Mouse (Mus musculus) kidney, embryonic 14.5 days (tissue): Measurements from ENCODE around the gene Olfr1245. TPM values are rescaled to one million over a fixed set of nuclear protein-coding genes. Genes with fewer than 3 reads are reported as not detected.
"Not testable (repeated sequence)": the region's sequence is repeated elsewhere in the genome, so short reads cannot be mapped to it uniquely, and the experiment has no call there.

Source experiments
- ATAC-seq: fragments of 200-750 bp; cut with Nextera tagmentation; 2 replicates; pipeline ENCODE4 v1.8.0; 2017; ENCODE audit warnings: moderate number of reproducible peaks, mild to moderate bottlenecking, moderate TSS enrichment, moderate library complexity; ENCODE audit not compliant: low FRiP score, low TSS enrichment
- H3K27ac ChIP-seq: fragments of 300-500 bp; sonication (generic); 2 replicates; pipeline ENCODE4 v1.5.1; 2014; ENCODE audit warnings: low read depth, mild to moderate bottlenecking, low read length, moderate library complexity, mixed read lengths
- H3K27me3 ChIP-seq: fragments of 300-500 bp; sonication (generic); 2 replicates; pipeline ENCODE4 v1.6.1; 2014; ENCODE audit warnings: mild to moderate bottlenecking, low read length; ENCODE audit not compliant: control insufficient read depth, insufficient read depth
- H3K36me3 ChIP-seq: fragments of 300-500 bp; sonication (generic); 2 replicates; pipeline ENCODE4 v1.6.1; 2014; ENCODE audit warnings: low read length, mixed read lengths; ENCODE audit not compliant: control insufficient read depth, insufficient read depth
- H3K4me1 ChIP-seq: fragments of 300-500 bp; sonication (generic); 2 replicates; pipeline ENCODE4 v1.6.1; 2014; ENCODE audit warnings: low read length, mixed read lengths; ENCODE audit not compliant: control insufficient read depth, insufficient read depth
- H3K4me2 ChIP-seq: fragments of 300-500 bp; sonication (generic); replicated peaks from 2 replicates; pipeline ENCODE4 v1.6.1; 2014; ENCODE audit warnings: low read depth, mild to moderate bottlenecking, low read length
- H3K4me3 ChIP-seq: fragments of 300-500 bp; sonication (generic); 2 replicates; pipeline ENCODE4 v1.5.1; 2014; ENCODE audit warnings: mild to moderate bottlenecking, low read length
- H3K9ac ChIP-seq: fragments of 300-500 bp; sonication (generic); 2 replicates; pipeline ENCODE4 v1.6.1; 2014; ENCODE audit warnings: low read depth, mild to moderate bottlenecking, low read length, moderate library complexity
- H3K9me3 ChIP-seq: fragments of 300-500 bp; sonication (generic); 2 replicates; pipeline ENCODE4 v1.6.1; 2016; ENCODE audit warnings: low read length; ENCODE audit not compliant: control insufficient read depth
- WGBS: fragments of 180-500 bp; shearing (Covaris S2); extraction: QIAGEN DNeasy Blood & Tissue Kit; methylation state at CpG from one replicate; pipeline ENCODE4 v1.1.7; 2014; 5-methylcytosine and 5-hydroxymethylcytosine counted together
- polyA plus RNA-seq: library from polyadenylated mRNA; unstranded; fragments of >200 nt; fragmentation: Nextera tagmentation; extraction: Ambion mirVana; gene quantifications from 2 replicates; pipeline ENCODE4 v1.2.1, GENCODE M21; 2014

Gene Olfr1245
- polyA plus RNA-seq: not detected in 2 replicates

GRCm38 (mm10) chr2:89578347-89578746 lies at the start of gene Olfr1245:
Gene Olfr1245, minus strand, starts transcription at chr2:89578447.
- Histone ChIP-seq H3K27ac (no peak within 1 kb of the TSS), H3K4me2 (no peak within 1 kb of the TSS), H3K4me3 (no peak within 1 kb of the TSS), H3K4me1 (no peaks in the 10 kb centered on the region), H3K9me3 (no peaks in the 10 kb centered on the region), H3K9ac (no peak within 1 kb of the TSS), H3K27me3 (no peaks in the 10 kb centered on the region), H3K36me3 (no peaks in the 10 kb centered on the region)
- WGBS: 88% methylated on average over 1 of the region's 1 CpGs
- no peak for ATAC-seq

DNA sequence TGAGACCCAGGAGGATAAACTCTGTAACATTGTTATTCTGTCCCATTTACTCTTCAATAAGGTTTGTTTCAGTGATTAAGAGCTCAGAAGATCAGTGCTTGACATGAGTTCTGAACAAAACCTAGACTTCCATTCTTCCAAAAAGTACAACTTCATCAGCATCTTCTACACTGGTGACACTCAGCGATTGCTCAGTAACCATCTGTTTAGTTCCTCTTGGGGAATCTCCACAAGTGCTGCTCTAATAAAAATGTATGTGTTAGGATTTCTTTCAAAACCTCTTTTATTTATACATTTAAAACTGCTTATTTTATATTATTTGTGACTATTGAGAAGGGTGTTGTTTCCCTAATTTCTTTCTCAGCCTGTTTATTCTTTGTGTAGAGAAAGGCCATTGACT lies 39.9 kb upstream of the Olfr1245 start, which contains the start of gene Olfr1248:
Gene Olfr1248, minus strand, starts transcription at position 101 of the 400 bp plus-strand sequence.
- not testable (repeated sequence) for ATAC-seq, H3K4me3 ChIP-seq, H3K4me1 ChIP-seq, H3K36me3 ChIP-seq, H3K27ac ChIP-seq, H3K9ac ChIP-seq, H3K27me3 ChIP-seq, H3K9me3 ChIP-seq, H3K4me2 ChIP-seq
- WGBS: 91% methylated on average over 1 of the region's 1 CpGs

- Histone ChIP-seq H3K4me2 (no peak within 1 kb of the TSS), H3K4me1 (no peaks in the 10 kb centered on the region), H3K36me3 (no peaks in the 10 kb centered on the region), H3K9me3 (no peaks in the 10 kb centered on the region), H3K4me3 (no peak within 1 kb of the TSS), H3K9ac (no peak within 1 kb of the TSS), H3K27me3 (no peaks in the 10 kb centered on the region), H3K27ac (no peak within 1 kb of the TSS)
- no peak for ATAC-seq
- WGBS: 85% methylated on average over 2 of the region's 2 CpGs
Measured at GRCm38 (mm10) chr2:89614030-89614429, 35.8 kb upstream of the Olfr1245 start, which contains the start of gene Olfr1247. Gene Olfr1247, minus strand, starts transcription at chr2:89614130.

DNA sequence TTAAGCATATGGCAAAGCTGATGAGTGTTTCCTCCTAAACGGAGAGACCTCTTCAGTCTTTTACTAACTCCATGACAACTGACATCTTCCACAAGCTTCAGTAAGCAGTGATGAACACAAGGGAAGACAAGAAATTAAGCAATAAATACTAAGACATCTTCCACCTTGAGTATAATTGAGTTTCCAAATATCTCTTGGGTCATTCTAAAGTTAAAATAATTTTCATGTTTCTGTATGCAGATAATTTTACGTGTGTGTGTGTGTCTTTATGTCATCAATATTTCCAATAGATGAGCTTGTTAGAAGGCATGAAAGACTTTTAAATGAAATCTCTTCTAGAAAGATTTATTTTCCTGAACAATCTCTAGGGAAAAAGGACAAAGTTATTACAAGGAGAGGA lies 14.8 kb upstream of the Olfr1245 start, which contains the start of gene Olfr1246:
Gene Olfr1246, minus strand, starts transcription at position 101 of the 400 bp plus-strand sequence.
- no peak within 1 kb of the TSS for H3K27ac ChIP-seq
- no peaks in the 10 kb centered on the region for H3K9me3 ChIP-seq
- WGBS: 79% methylated on average over 2 of the region's 2 CpGs
- H3K4me1 ChIP-seq: no peaks in the 10 kb centered on the region
- no peak within 1 kb of the TSS for H3K4me3 ChIP-seq
- ATAC-seq: no peak
- H3K4me2 ChIP-seq: no peak within 1 kb of the TSS
- H3K27me3 ChIP-seq: no peaks in the 10 kb centered on the region
- H3K9ac ChIP-seq: no peak within 1 kb of the TSS
- no peaks in the 10 kb centered on the region for H3K36me3 ChIP-seq

- not testable (repeated sequence) for H3K27me3 ChIP-seq, ATAC-seq, H3K4me1 ChIP-seq, H3K4me3 ChIP-seq, H3K9me3 ChIP-seq, H3K27ac ChIP-seq, H3K36me3 ChIP-seq, H3K9ac ChIP-seq, H3K4me2 ChIP-seq
- WGBS: 60% methylated on average over 2 of the region's 2 CpGs
Measured at GRCm38 (mm10) chr2:89562706-89563105, 15.5 kb downstream of the Olfr1245 start.

GRCm38 (mm10) chr2:89544516-89544915 lies 33.7 kb downstream of the Olfr1245 start:
- H3K9ac ChIP-seq: no peak overlapping the region
- H3K9me3 ChIP-seq: no peaks in the 10 kb centered on the region
- H3K36me3 ChIP-seq: no peaks in the 10 kb centered on the region
- ATAC-seq: no peak
- 65% methylated on average over 2 of the region's 2 CpGs for WGBS
- H3K27ac ChIP-seq: no peak overlapping the region
- H3K4me3 ChIP-seq: no peak overlapping the region
- no peaks in the 10 kb centered on the region for H3K4me1 ChIP-seq
- no peak overlapping the region for H3K4me2 ChIP-seq
- no peaks in the 10 kb centered on the region for H3K27me3 ChIP-seq

DNA sequence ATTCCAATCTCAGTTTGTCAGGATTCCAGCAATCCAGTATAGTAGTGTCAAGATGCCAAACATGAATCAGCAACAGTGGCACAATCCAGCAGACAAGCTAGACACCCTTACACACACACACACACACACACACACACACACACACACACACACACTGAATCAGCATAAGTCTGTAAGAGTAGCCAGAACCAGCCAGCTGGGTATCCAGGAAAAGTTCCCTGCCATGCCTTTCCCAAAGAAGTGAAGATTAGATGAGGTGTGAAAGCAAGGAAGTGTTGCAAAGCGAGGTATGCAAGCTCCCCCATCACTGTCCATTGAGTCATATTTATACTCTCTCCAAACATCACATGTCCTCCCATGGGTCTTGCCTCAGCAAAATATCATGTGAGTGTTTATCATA lies 38.3 kb downstream of the Olfr1245 start:
- Histone ChIP-seq H3K36me3 (no peaks in the 10 kb centered on the region), H3K4me1 (no peaks in the 10 kb centered on the region), H3K4me2 (no peak overlapping the region), H3K9ac (no peak overlapping the region), H3K27me3 (no peaks in the 10 kb centered on the region), H3K9me3 (no peaks in the 10 kb centered on the region), H3K4me3 (no peak overlapping the region), H3K27ac (no peak overlapping the region)
- WGBS: 70% methylated on average over 1 of the region's 1 CpGs
- no peak for ATAC-seq

- H3K4me2 ChIP-seq: no peak within 1 kb of the TSS
- H3K36me3 ChIP-seq: no peaks in the 10 kb centered on the region
- ATAC-seq: no peak
- no peak within 1 kb of the TSS for H3K9ac ChIP-seq
- H3K4me3 ChIP-seq: no peak within 1 kb of the TSS
- H3K27ac ChIP-seq: no peak within 1 kb of the TSS
- H3K27me3 ChIP-seq: no peaks in the 10 kb centered on the region
- H3K9me3 ChIP-seq: no peaks in the 10 kb centered on the region
- 91% methylated on average over 1 of the region's 1 CpGs for WGBS
- H3K4me1 ChIP-seq: no peaks in the 10 kb centered on the region
Measured at GRCm38 (mm10) chr2:89531387-89531786, 46.9 kb downstream of the Olfr1245 start, which contains the start of gene Olfr1243. Gene Olfr1243, minus strand, starts transcription at chr2:89531487.
